Mouse (Mus musculus) lung, embryonic 16.5 days (tissue): ENCODE measurements around the gene Boc. TPM values are rescaled to one million over a fixed set of nuclear protein-coding genes. Genes with fewer than 3 reads are reported as not detected.
A peak's percentile ranks its signal among the peaks of the same experiment; 100 is the strongest.

Experiments
- ATAC-seq: fragments of 200-750 bp; cut with Nextera tagmentation; 2 replicates; pipeline ENCODE4 v1.8.0; 2017; ENCODE audit warnings: low read depth, mild to moderate bottlenecking, moderate library complexity
- H3K27ac ChIP-seq: fragments of 300-500 bp; sonication (generic); 2 replicates; pipeline ENCODE4 v1.5.1; 2014; ENCODE audit warnings: mild to moderate bottlenecking, control low read depth, low read length
- H3K27me3 ChIP-seq: fragments of 300-500 bp; sonication (generic); 2 replicates; pipeline ENCODE4 v1.6.1; 2014; ENCODE audit warnings: low read depth, low read length, mixed read lengths; ENCODE audit not compliant: control insufficient read depth, insufficient read depth
- H3K36me3 ChIP-seq: fragments of 300-500 bp; sonication (generic); 2 replicates; pipeline ENCODE4 v1.6.1; 2014; ENCODE audit warnings: low read length; ENCODE audit not compliant: control insufficient read depth, insufficient read depth
- H3K4me1 ChIP-seq: fragments of 300-500 bp; sonication (generic); replicated peaks from 2 replicates; pipeline ENCODE4 v1.6.1; 2014; ENCODE audit warnings: low read length, mixed read lengths; ENCODE audit not compliant: control insufficient read depth, insufficient read depth
- H3K4me2 ChIP-seq: fragments of 300-500 bp; sonication (generic); 2 replicates; pipeline ENCODE4 v1.6.1; 2014; ENCODE audit warnings: low read depth, low read length, control low read depth
- H3K4me3 ChIP-seq: fragments of 300-500 bp; sonication (generic); 2 replicates; pipeline ENCODE4 v1.5.1; 2014; ENCODE audit warnings: mild to moderate bottlenecking, low read length, control low read depth
- H3K9ac ChIP-seq: fragments of 300-500 bp; sonication (generic); 2 replicates; pipeline ENCODE4 v1.6.1; 2014; ENCODE audit warnings: low read length, control low read depth
- H3K9me3 ChIP-seq: fragments of 300-500 bp; sonication (generic); 2 replicates; pipeline ENCODE4 v1.6.1; 2016; ENCODE audit warnings: low read length; ENCODE audit not compliant: control insufficient read depth
- WGBS: fragments of 180-500 bp; shearing (Covaris S2); extraction: QIAGEN DNeasy Blood & Tissue Kit; methylation state at CpG from one replicate; pipeline ENCODE4 v1.1.7; 2014; 5-methylcytosine and 5-hydroxymethylcytosine counted together
- polyA plus RNA-seq: library from polyadenylated mRNA; unstranded; fragments of >200 nt; fragmentation: Nextera tagmentation; extraction: Ambion mirVana; gene quantifications from 2 replicates; pipeline ENCODE4 v1.2.1, GENCODE M21; 2015

Gene Boc
- polyA plus RNA-seq, 1 experiment from 2014 or later, result 32.0 TPM

DNA sequence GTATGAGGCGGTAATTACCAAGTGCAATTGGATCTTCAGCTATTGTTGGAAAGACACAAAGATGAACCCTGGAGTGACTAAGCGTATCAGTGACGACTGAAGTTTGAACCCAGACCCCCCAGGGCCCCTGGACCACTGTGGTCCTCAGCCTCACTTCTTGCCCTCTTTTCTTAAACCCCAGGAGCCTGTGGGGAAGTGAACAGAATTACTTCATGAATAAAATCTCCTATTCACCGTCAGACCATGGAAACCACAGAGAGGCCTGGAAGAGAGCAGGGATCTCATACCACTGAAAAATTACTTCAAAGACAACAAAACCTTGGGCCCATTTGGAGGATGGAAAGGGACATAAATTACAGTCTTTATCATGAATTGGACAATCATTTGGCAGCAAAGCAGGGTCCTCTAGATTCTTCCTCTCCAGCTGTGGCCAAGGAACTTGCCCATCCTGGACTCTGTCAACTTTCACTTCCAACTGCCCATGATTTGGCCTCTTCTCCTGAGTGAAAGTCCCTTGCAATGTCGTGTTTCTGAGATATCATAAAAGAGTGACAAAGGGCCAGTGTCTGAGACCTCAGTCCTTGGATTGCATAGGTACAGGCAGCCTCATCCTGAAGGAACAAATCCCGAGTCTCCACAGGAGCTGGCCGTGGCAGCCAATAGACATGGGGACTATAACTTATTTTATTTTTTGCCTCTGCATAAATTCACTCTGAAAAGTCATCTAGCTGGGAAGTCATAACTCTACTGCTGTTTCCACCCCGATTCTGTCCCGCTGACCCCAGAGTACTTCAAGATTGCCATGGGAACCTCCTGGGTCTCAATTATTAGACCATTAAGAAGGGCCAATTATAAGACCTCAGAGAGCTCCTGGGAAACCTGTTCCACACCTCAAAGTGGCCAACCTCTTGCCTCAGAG lies 2.6 kb downstream of the Boc start:
- Histone ChIP-seq H3K9ac (peak overlapping the region; percentile 99), H3K36me3 (no peaks in the 10 kb centered on the region), H3K27me3 (no peaks in the 10 kb centered on the region), H3K4me1 (peaks cover 29% of the 10 kb centered on the region), H3K4me2 (peak overlapping the region; percentile 78), H3K9me3 (no peaks in the 10 kb centered on the region), H3K27ac (peak overlapping the region; percentile 94), H3K4me3 (peak overlapping the region; percentile 81)
- WGBS, result 42% methylated on average over 9 of the region's 9 CpGs
- peak; percentile 15; the same call in 1 of the 2 replicates for ATAC-seq

DNA sequence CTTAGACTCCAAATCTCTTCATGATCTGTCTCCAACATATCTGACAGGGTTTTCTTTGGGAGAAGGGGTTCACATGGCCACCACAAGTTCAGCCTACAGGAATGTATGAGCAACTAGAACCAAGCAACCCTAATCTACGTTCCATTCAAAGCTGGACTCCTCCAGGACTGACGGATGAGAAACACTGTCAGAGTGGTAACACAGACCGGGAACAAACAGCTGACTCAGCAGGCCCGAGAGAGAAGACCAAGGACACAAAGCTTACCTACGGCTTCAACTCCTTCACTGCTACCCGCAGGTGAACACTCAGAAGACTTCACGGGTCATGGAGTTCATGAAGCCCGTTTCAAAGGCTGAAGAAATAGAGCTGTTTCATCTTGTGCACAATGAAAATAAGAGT lies 4.8 kb downstream of the Boc start:
- Histone ChIP-seq H3K27ac (no peak overlapping the region), H3K4me1 (peaks cover 38% of the 10 kb centered on the region)
- WGBS, result 54% methylated on average over 8 of the region's 8 CpGs

DNA sequence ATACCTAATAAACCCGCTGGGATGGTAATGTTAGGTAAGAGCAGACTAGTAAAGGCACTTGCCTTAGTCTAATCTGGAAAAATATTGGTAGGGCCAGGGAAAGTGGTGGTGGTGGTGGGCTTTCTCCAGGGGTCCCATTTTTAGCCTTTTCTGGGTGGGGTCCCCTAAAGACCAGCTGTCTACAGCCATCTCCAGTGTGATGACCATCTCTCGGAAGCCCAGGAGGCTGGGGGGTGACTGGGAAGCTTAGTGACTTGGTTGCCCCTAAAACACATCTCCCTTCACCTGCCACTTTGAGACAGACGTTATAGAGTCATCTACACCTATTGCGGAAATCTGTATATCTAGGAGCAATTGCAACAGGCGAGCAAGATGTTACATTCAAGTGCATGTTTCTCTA lies 6.0 kb downstream of the Boc start:
- Histone ChIP-seq H3K9me3 (no peaks in the 10 kb centered on the region), H3K27ac (no peak overlapping the region)
- no peak for ATAC-seq

More for the DNA sequence above, 4.8 kb downstream of the Boc start:
- 0 out of 2 replicates have a peak overlapping the region, but pooled peaks have one; percentile 13 for H3K4me2 ChIP-seq
- ATAC-seq, result no peak
- no peaks in the 10 kb centered on the region for H3K9me3 ChIP-seq
- H3K27me3 ChIP-seq, result no peaks in the 10 kb centered on the region
- no peak overlapping the region for H3K9ac ChIP-seq
- no peaks in the 10 kb centered on the region for H3K36me3 ChIP-seq
- H3K4me3 ChIP-seq, result no peak overlapping the region

GRCm38 (mm10) chr16:44552036-44552435 lies 6.7 kb downstream of the Boc start:
- Histone ChIP-seq H3K9me3 (no peaks in the 10 kb centered on the region), H3K4me3 (no peak overlapping the region), H3K4me1 (peaks cover 41% of the 10 kb centered on the region), H3K27ac (peak overlapping the region; percentile 54; the same call in 1 of the 2 replicates), H3K4me2 (no peak overlapping the region), H3K27me3 (no peaks in the 10 kb centered on the region), H3K9ac (no peak overlapping the region), H3K36me3 (no peaks in the 10 kb centered on the region)
- WGBS, result 57% methylated on average over 2 of the region's 2 CpGs
- no peak for ATAC-seq

More for the DNA sequence above, 6.0 kb downstream of the Boc start:
- H3K36me3 ChIP-seq, result no peaks in the 10 kb centered on the region
- peaks cover 38% of the 10 kb centered on the region for H3K4me1 ChIP-seq
- H3K4me3 ChIP-seq, result no peak overlapping the region
- H3K4me2 ChIP-seq, result no peak overlapping the region
- 86% methylated on average over 5 of the region's 5 CpGs for WGBS
- no peak overlapping the region for H3K9ac ChIP-seq
- H3K27me3 ChIP-seq, result no peaks in the 10 kb centered on the region

DNA sequence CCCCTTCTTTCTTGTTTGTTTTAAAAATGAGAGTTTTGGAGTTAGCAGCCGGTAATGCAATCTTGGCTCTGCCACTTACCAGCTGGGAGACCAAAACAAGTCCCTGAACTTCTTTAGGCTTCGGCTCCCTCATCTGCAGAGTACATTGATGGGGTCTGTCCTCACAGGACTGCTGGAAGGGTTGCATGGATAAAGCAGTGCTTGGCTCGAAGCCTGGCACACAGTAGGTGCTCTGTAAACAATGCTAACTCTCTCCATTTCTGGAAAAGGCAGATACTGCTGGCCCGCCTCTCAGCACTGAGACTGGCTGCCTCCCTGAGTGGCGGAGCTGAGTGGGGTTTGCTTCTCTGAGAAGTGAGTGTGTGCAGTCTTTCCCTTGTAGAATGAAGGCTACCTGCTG lies 7.2 kb downstream of the Boc start:
- no peaks in the 10 kb centered on the region for H3K9me3 ChIP-seq
- peaks cover 43% of the 10 kb centered on the region for H3K4me1 ChIP-seq
- no peak overlapping the region for H3K4me3 ChIP-seq
- H3K27ac ChIP-seq, result peak overlapping the region; percentile 54; the same call in 1 of the 2 replicates
- 40% methylated on average over 5 of the region's 5 CpGs for WGBS
- no peak overlapping the region for H3K4me2 ChIP-seq
- peak; percentile 25; the same call in 1 of the 2 replicates for ATAC-seq
- H3K36me3 ChIP-seq, result no peaks in the 10 kb centered on the region
- no peak overlapping the region for H3K9ac ChIP-seq
- H3K27me3 ChIP-seq, result no peaks in the 10 kb centered on the region

GRCm38 (mm10) chr16:44550843-44551242 lies 7.9 kb downstream of the Boc start:
- H3K4me1 ChIP-seq, result peaks cover 50% of the 10 kb centered on the region

DNA sequence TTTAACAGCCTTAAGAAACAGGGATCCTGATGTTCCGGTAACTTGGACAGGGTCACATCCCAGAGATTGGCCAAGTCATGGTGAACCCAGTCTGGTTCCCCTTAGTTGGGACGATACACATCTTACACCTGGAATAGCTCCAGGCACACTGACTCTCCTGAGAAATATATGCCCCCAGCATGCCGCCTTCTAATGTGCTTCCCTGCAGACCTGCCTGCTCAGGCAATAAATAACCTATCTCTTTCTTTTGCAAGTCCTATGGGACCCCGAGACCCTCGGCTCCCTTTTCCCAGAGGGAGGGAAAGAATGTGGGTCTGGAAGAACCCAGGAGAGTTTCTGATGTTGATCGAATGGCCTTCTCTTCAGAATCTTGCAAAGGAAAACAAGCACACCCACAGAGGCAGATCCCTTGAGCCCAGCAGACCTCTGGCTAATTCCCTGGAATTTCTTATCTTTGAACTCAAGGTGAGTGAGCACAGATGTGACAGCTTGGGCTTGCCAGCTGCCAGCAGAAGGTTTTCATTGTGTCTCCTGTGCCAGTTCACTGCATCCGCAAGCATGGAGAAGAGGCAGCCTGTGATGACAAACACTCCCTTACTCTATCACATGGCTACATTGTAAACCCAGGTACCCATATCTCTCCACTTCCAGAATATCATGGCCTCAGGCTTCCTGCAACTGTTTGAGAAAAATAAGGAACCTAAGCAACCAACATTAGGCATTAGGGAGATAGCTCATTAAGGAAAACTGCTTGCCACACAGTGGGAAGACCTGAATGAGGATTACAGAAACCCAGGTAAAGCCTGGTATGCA lies 8.6 kb downstream of the Boc start:
- Histone ChIP-seq H3K9ac (no peak overlapping the region), H3K36me3 (no peaks in the 10 kb centered on the region), H3K4me2 (no peak overlapping the region), H3K27ac (no peak overlapping the region), H3K27me3 (no peaks in the 10 kb centered on the region), H3K4me1 (peaks cover 53% of the 10 kb centered on the region), H3K9me3 (no peaks in the 10 kb centered on the region), H3K4me3 (no peak overlapping the region)
- WGBS, result 41% methylated on average over 7 of the region's 7 CpGs
- ATAC-seq, result no peak

More at GRCm38 (mm10) chr16:44550843-44551242, 7.9 kb downstream of the Boc start:
- no peak for ATAC-seq
- Histone ChIP-seq H3K27ac (no peak overlapping the region), H3K27me3 (no peaks in the 10 kb centered on the region), H3K9ac (no peak overlapping the region), H3K36me3 (no peaks in the 10 kb centered on the region), H3K9me3 (no peaks in the 10 kb centered on the region), H3K4me3 (no peak overlapping the region), H3K4me2 (no peak overlapping the region)
- WGBS, result 23% methylated on average over 5 of the region's 5 CpGs

GRCm38 (mm10) chr16:44549381-44549780 lies 9.3 kb downstream of the Boc start:
- no peaks in the 10 kb centered on the region for H3K36me3 ChIP-seq
- no peak overlapping the region for H3K9ac ChIP-seq
- no peaks in the 10 kb centered on the region for H3K9me3 ChIP-seq
- H3K27ac ChIP-seq, result no peak overlapping the region
- 43% methylated on average over 6 of the region's 6 CpGs for WGBS
- H3K27me3 ChIP-seq, result no peaks in the 10 kb centered on the region
- H3K4me1 ChIP-seq, result peaks cover 55% of the 10 kb centered on the region
- H3K4me3 ChIP-seq, result no peak overlapping the region
- H3K4me2 ChIP-seq, result no peak overlapping the region
- ATAC-seq, result no peak

- Histone ChIP-seq H3K4me1 (peaks cover 56% of the 10 kb centered on the region), H3K4me2 (no peak overlapping the region), H3K9ac (no peak overlapping the region), H3K4me3 (no peak overlapping the region), H3K27ac (no peak overlapping the region), H3K9me3 (no peaks in the 10 kb centered on the region), H3K36me3 (no peaks in the 10 kb centered on the region), H3K27me3 (no peaks in the 10 kb centered on the region)
- WGBS, result 85% methylated on average over 1 of the region's 1 CpGs
- no peak for ATAC-seq
These were observed 10.7 kb downstream of the Boc start for GRCm38 (mm10) chr16:44547976-44548375.
